Mouse (Mus musculus) stomach, adult 2 months (tissue): ENCODE results near the gene Phkb. TPM values are rescaled to one million over a fixed set of nuclear protein-coding genes. Genes with fewer than 3 reads are reported as not detected.

ENCODE experiments used
- polyA plus RNA-seq: library from polyadenylated mRNA; depleted of rRNA; stranded (reverse); fragments of >200 nt; gene quantifications from 2 replicates; pipeline ENCODE4 v1.2.3, GENCODE M21; 2012; rRNA removed

The Phkb gene
- 0.69 and 1.5 TPM in 2 replicates for polyA plus RNA-seq

DNA sequence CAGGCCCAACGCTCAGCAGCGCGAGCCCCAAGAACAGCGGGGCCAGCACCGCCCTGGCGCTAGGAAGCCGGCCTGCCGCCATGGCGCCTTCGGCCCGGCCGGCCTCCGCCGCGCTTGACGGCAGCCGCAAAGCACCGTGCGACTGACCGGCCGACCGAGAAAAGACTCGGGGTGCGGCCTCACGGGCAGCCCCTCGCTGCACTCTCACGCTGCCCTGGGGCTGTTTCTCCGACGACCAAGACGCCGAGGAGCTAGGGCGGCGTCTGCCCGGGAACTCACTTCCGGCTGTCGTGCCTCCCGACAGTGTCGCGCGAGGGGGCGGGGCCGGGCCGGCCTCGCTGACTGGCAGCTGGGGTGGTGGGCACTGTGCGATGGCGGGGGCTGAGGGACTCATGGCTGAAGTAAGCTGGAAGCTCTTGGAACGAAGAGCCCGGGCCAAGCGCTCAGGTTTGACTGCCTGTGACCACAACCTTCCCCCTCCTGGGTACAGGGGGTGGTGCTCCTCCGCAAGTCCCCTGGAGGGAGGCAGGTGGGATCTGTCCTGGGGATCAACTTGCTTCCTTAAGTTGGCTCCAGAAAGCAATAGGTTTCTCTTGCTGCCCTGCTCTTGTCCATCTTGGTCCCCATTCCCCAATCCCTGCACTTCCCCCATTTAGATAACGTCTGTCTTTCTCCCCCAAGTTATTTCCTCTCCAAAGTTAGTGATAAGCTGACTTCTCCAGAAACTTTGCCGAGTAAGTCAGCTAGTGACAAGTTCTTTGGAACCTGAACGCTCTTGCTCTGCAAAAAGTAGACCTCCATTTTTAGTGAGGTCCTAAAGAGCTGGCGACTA is at the start of gene Phkb, which contains the start of gene Itfg1:
Gene Phkb, plus strand, starts transcription at position 303 of the 832 bp plus-strand sequence.
Gene Itfg1, minus strand, starts transcription at position 265 of the 832 bp plus-strand sequence.

Other genes starting within 250 kb of the Phkb start
- 0.08 and 0.17 TPM in 2 replicates for gene Neto2, start 140.0 kb upstream of the Phkb start, polyA plus RNA-seq
- 5.5 and 9.8 TPM in 2 replicates for gene Itfg1, start within 50 bp of the Phkb start, polyA plus RNA-seq